ENCODE assay signal across 8 mouse cellular contexts in the genomic region with DNA sequence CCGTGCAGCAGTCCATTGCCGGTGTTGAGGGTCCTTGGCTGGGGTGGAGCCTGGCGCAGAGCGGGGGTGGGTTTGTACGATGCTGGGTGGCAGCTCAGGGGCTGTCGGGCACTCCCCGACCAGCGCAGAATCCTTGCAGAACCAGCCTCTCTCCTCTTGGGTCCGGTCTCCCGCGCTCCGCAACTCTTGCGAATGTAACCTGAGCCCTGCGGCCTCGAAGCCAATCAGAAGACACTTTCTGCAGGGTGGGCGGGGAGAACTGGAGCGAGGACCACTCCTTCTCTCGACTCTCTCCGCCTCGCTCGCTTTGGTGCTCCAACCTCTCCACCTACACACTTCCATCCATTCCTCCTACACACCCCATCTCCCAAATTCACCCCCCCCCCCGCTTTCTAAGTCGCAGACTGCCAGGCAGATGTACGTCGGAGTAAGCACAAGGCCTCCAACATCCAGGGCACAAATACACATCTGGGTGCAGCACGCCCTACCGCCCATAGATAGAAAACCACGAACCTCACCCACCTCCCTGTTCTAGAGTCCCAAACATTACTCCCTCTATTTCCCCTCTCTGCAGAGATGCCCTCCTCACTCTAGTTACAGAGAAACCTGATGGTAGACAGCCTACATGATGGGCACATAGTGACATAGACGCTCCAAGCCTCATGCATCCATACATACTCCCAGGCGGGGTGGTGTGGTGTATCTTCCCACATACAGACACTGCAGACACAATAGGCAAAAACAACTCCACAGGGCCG. TPM values are rescaled to one million over a fixed set of nuclear protein-coding genes. Genes with fewer than 3 reads are reported as not detected.
A peak's percentile ranks its signal among the peaks of the same experiment; 100 is the strongest.
DNase-seq lines count a peak whose midpoint lies in the region; ATAC-seq and TF ChIP-seq lines count a peak whose summit lies in the region.

Gene Nrgn (minus strand): TSS at position 369 of the 758 bp plus-strand sequence.

- ATAC-seq in erythroblast, adult 5-6 weeks (replicated peaks; ENCODE audit: low FRiP score, poor library complexity, severe bottlenecking) = peak; percentile 92
- peak; percentile 80 for ATAC-seq in heart, embryonic 11.5 days (replicated peaks; ENCODE audit: insufficient number of reproducible peaks, low FRiP score, low TSS enrichment)
- ATAC-seq in kidney, embryonic 15.5 days (replicated peaks; ENCODE audit: low FRiP score) = peak; percentile 97
- ATAC-seq in stomach, embryonic 16.5 days (ENCODE audit: insufficient read depth, low FRiP score) = peak; percentile 95

- H3K79me2 ChIP-seq in myocyte (ENCODE audit: control insufficient read depth, insufficient read depth) = no peaks in the 10 kb centered on the region

- peak within 1 kb of the TSS; percentile 58 for H3K9ac ChIP-seq in heart, embryonic 11.5 days (ENCODE audit: low read depth, low read length)
- peak within 1 kb of the TSS; percentile 29 for H3K9ac ChIP-seq in kidney, embryonic 15.5 days
- peak within 1 kb of the TSS; percentile 57 for H3K9ac ChIP-seq in stomach, embryonic 16.5 days (ENCODE audit: low read length)

- H3K4me3 ChIP-seq in heart, embryonic 11.5 days (ENCODE audit: low read depth, low read length) = peak within 1 kb of the TSS; percentile 42
- H3K4me3 ChIP-seq in kidney, embryonic 15.5 days (replicated peaks) = peak within 1 kb of the TSS; percentile 42
- no peak within 1 kb of the TSS for H3K4me3 ChIP-seq in myocyte
- peak within 1 kb of the TSS; percentile 46 for H3K4me3 ChIP-seq in stomach, embryonic 16.5 days (replicated peaks; ENCODE audit: low read length)

- peak; percentile 47 to 68 for DNase-seq in cerebellum, postnatal 4 days (ENCODE audit: low spot score in 2 of 2)
- no peak for DNase-seq in cerebellum, adult 11-12 months
- peak; percentile 85 for DNase-seq in liver

- H3K9me3 ChIP-seq in heart, embryonic 11.5 days (replicated peaks; ENCODE audit: control insufficient read depth, low read length) = no peaks in the 10 kb centered on the region
- H3K9me3 ChIP-seq in kidney, embryonic 15.5 days (replicated peaks) = no peaks in the 10 kb centered on the region
- no peaks in the 10 kb centered on the region for H3K9me3 ChIP-seq in stomach, embryonic 16.5 days (replicated peaks; ENCODE audit: control insufficient read depth, low read length)

- peaks cover 40% of the 10 kb centered on the region for H3K27me3 ChIP-seq in heart, embryonic 11.5 days (ENCODE audit: control insufficient read depth, insufficient read depth, low read length)
- peaks cover 68% of the 10 kb centered on the region for H3K27me3 ChIP-seq in kidney, embryonic 15.5 days
- peaks cover 5% of the 10 kb centered on the region for H3K27me3 ChIP-seq in myocyte (ENCODE audit: control insufficient read depth, insufficient read depth, insufficient read length)
- H3K27me3 ChIP-seq in stomach, embryonic 16.5 days (ENCODE audit: control insufficient read depth, insufficient read depth, low read length) = peaks cover 23% of the 10 kb centered on the region

- no peak within 1 kb of the TSS for H3ac ChIP-seq in myocyte (ENCODE audit: control insufficient read depth, insufficient read length)

- no peak for TF ChIP-seq POLR2A in myocyte (IDR thresholded peaks at IDR 0.05; ENCODE audit: insufficient read length, low read depth)

- no peak within 1 kb of the TSS for H3K27ac ChIP-seq in heart, embryonic 11.5 days (ENCODE audit: low read depth, low read length)
- no peak within 1 kb of the TSS for H3K27ac ChIP-seq in kidney, embryonic 15.5 days
- H3K27ac ChIP-seq in stomach, embryonic 16.5 days (ENCODE audit: low read length) = no peak within 1 kb of the TSS

- no peaks in the 10 kb centered on the region for H3K36me3 ChIP-seq in heart, embryonic 11.5 days (ENCODE audit: control insufficient read depth, insufficient read depth, low read length)
- H3K36me3 ChIP-seq in kidney, embryonic 15.5 days = no peaks in the 10 kb centered on the region
- no peaks in the 10 kb centered on the region for H3K36me3 ChIP-seq in myocyte (ENCODE audit: control insufficient read depth, insufficient read depth)
- no peaks in the 10 kb centered on the region for H3K36me3 ChIP-seq in stomach, embryonic 16.5 days (ENCODE audit: control insufficient read depth, insufficient read depth, low read length)

- H3K4me2 ChIP-seq in heart, embryonic 11.5 days = peak within 1 kb of the TSS; percentile 83
- H3K4me2 ChIP-seq in kidney, embryonic 15.5 days = peak within 1 kb of the TSS; percentile 78
- H3K4me2 ChIP-seq in myocyte (ENCODE audit: low read depth) = peak within 1 kb of the TSS; percentile 62
- H3K4me2 ChIP-seq in stomach, embryonic 16.5 days (ENCODE audit: low read depth, low read length) = peak within 1 kb of the TSS; percentile 92

- WGBS in heart, embryonic 11.5 days (ENCODE audit: insufficient replicate concordance) = 5% methylated on average over 31 of the region's 31 CpGs
- 5% methylated on average over 31 of the region's 31 CpGs for WGBS in kidney, embryonic 15.5 days
- WGBS in stomach, embryonic 16.5 days = 4% methylated on average over 31 of the region's 31 CpGs

- H3K4me1 ChIP-seq in heart, embryonic 11.5 days (ENCODE audit: control insufficient read depth, insufficient read depth, low read length) = peaks cover 22% of the 10 kb centered on the region
- peaks cover 31% of the 10 kb centered on the region for H3K4me1 ChIP-seq in kidney, embryonic 15.5 days
- peaks cover 14% of the 10 kb centered on the region; the same call in 1 of the 2 replicates for H3K4me1 ChIP-seq in stomach, embryonic 16.5 days (ENCODE audit: control insufficient read depth, insufficient read depth, low read length)

TF ChIP-seq in myocyte, 11 proteins besides CTCF, POLR2A, EP300 and RAD21:
- TF ChIP-seq REST (IDR thresholded peaks at IDR 0.05; ENCODE audit: insufficient read depth, insufficient read length) (no peak), TCF3 (IDR thresholded peaks at IDR 0.05; ENCODE audit: insufficient read length, low read depth) (no peak), CEBPB (IDR thresholded peaks at IDR 0.05; ENCODE audit: insufficient read depth, poor library complexity, severe bottlenecking) (no peak), MYOD1 (IDR thresholded peaks at IDR 0.05; ENCODE audit: control insufficient read depth in 1 of 3, insufficient read length in 2 of 3, low read depth in 2 of 3) (no peak), MYOG (IDR thresholded peaks at IDR 0.05; ENCODE audit: control insufficient read depth in 1 of 3, insufficient read depth in 1 of 3, insufficient read length in 2 of 3, low read depth in 2 of 3) (no peak), USF1 (IDR thresholded peaks at IDR 0.05; ENCODE audit: low read depth) (no peak), POLR2AphosphoS2 (IDR thresholded peaks at IDR 0.05; ENCODE audit: insufficient read length, low read depth) (no peak), E2F4 (IDR thresholded peaks at IDR 0.05; ENCODE audit: insufficient read depth) (no peak), MAX (IDR thresholded peaks at IDR 0.05; ENCODE audit: low read depth) (no peak), SRF (IDR thresholded peaks at IDR 0.05; ENCODE audit: control insufficient read depth, insufficient read length, low read depth) (no peak), TCF12 (IDR thresholded peaks at IDR 0.05; ENCODE audit: insufficient read depth, poor library complexity, severe bottlenecking) (no peak)

RNA-seq across cellular contexts. Expression of gene Nrgn, which starts in this region (rescaled TPM):
- 1.7 TPM in 1 of 2 replicates, not detected in the other for total RNA-seq in erythroblast, adult 5-6 weeks (2015; ENCODE audit: low replicate concordance)
- total RNA-seq in erythroblast, adult 5-6 weeks (2017; ENCODE audit: low replicate concordance) = 2.9 TPM in 1 of 2 replicates, not detected in the other
- polyA plus RNA-seq in heart, embryonic 11.5 days (2014; fragmentation: Nextera tagmentation; extraction: Ambion mirVana) = 4.8 and 5.2 TPM in 2 replicates
- polyA plus RNA-seq in kidney, embryonic 15.5 days (2015; fragmentation: Nextera tagmentation; extraction: Ambion mirVana) = 3.4 and 4.2 TPM in 2 replicates
- 0.42 TPM for polyA plus RNA-seq in myocyte (2012; fragmentation: generic; extraction: Trizol)
- polyA plus RNA-seq in stomach, embryonic 16.5 days (2015; fragmentation: Nextera tagmentation; extraction: Ambion mirVana) = 4.4 and 4.5 TPM in 2 replicates
